Mouse (Mus musculus): ENCODE data around the gene Hoxc8. TPM values are rescaled to one million over a fixed set of nuclear protein-coding genes. Genes with fewer than 3 reads are reported as not detected.

Gene Hoxc8
- polyA plus RNA-seq, 2 experiments = 0.04 TPM

- ATAC-seq (ENCODE audit: insufficient read depth) (no peak), DNase-seq (ENCODE audit: low read depth in 3 of 3, low spot score in 3 of 3) (no peak)
- 5% methylated on average over 6 of the region's 6 CpGs for WGBS (ENCODE audit: insufficient replicate concordance)
- Histone ChIP-seq H3K27me3 (ENCODE audit: control insufficient read depth, insufficient read depth, low read length) (peaks cover 93% of the 10 kb centered on the region), H3K9ac (replicated peaks) (no peak overlapping the region), H3K27ac (no peak overlapping the region), H3K4me3 (ENCODE audit: insufficient read depth in 1 of 2, low read depth in 2 of 2, low read length in 2 of 2) (no peak overlapping the region), H3K9me3 (ENCODE audit: control insufficient read depth, low read length) (no peaks in the 10 kb centered on the region), H3K4me1 (replicated peaks; ENCODE audit: control insufficient read depth in 2 of 2, insufficient read depth in 2 of 2, low read length in 1 of 2) (no peaks in the 10 kb centered on the region), H3K36me3 (replicated peaks; ENCODE audit: control insufficient read depth, insufficient read depth, low read depth) (no peaks in the 10 kb centered on the region), H3K4me2 (ENCODE audit: low read depth) (no peak overlapping the region)
- no peak for TF ChIP-seq CTCF (IDR thresholded peaks at IDR 0.05; ENCODE audit: low read depth)
- no peak for TF ChIP-seq EP300 (IDR thresholded peaks at IDR 0.05; ENCODE audit: low read depth)
Measured at GRCm38 (mm10) chr15:102961728-102962127, 28.7 kb upstream of the Hoxc8 start.

GRCm38 (mm10) chr15:102962492-102962891 is 27.9 kb upstream of the Hoxc8 start:
- H3K27ac ChIP-seq = no peak overlapping the region
- H3K9ac ChIP-seq (replicated peaks) = no peak overlapping the region
- ATAC-seq (ENCODE audit: insufficient read depth) = no peak
- DNase-seq (ENCODE audit: low read depth in 3 of 3, low spot score in 3 of 3) = no peak
- no peaks in the 10 kb centered on the region for H3K9me3 ChIP-seq (ENCODE audit: control insufficient read depth, low read length)
- H3K4me3 ChIP-seq (ENCODE audit: insufficient read depth in 1 of 2, low read depth in 2 of 2, low read length in 2 of 2) = no peak overlapping the region
- 2% methylated on average over 13 of the region's 13 CpGs for WGBS (ENCODE audit: insufficient replicate concordance)
- TF ChIP-seq CTCF (IDR thresholded peaks at IDR 0.05; ENCODE audit: low read depth) (no peak), EP300 (IDR thresholded peaks at IDR 0.05; ENCODE audit: low read depth) (no peak)
- H3K36me3 ChIP-seq (replicated peaks; ENCODE audit: control insufficient read depth, insufficient read depth, low read depth) = no peaks in the 10 kb centered on the region
- no peak overlapping the region for H3K4me2 ChIP-seq (ENCODE audit: low read depth)
- H3K4me1 ChIP-seq (replicated peaks; ENCODE audit: control insufficient read depth in 2 of 2, insufficient read depth in 2 of 2, low read length in 1 of 2) = no peaks in the 10 kb centered on the region
- peaks cover 93% of the 10 kb centered on the region for H3K27me3 ChIP-seq (ENCODE audit: control insufficient read depth, insufficient read depth, low read length)

DNA sequence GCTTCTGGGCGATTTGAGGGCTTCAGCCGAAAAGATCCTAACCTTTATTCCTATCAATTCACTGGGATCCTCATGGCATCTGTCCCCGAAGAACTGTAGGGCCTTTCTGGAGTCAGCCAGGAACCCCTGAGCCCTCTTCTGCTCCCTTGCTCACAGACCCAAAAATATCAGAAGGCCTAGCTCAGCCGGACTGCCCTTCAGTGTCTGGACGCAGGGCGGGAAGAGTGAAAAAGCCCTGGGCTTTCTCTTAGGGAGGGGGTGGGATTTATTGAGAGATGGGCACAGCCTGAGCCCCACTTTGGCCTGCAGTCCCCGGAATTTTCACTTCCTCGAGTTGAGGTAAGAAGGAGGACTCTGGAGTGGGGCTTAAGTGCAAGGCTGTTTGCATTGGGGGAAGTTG is 27.1 kb upstream of the Hoxc8 start:
- TF ChIP-seq EP300 (IDR thresholded peaks at IDR 0.05; ENCODE audit: low read depth) (no peak), CTCF (IDR thresholded peaks at IDR 0.05; ENCODE audit: low read depth) (no peak)
- DNase-seq (ENCODE audit: low read depth in 3 of 3, low spot score in 3 of 3) = no peak

DNA sequence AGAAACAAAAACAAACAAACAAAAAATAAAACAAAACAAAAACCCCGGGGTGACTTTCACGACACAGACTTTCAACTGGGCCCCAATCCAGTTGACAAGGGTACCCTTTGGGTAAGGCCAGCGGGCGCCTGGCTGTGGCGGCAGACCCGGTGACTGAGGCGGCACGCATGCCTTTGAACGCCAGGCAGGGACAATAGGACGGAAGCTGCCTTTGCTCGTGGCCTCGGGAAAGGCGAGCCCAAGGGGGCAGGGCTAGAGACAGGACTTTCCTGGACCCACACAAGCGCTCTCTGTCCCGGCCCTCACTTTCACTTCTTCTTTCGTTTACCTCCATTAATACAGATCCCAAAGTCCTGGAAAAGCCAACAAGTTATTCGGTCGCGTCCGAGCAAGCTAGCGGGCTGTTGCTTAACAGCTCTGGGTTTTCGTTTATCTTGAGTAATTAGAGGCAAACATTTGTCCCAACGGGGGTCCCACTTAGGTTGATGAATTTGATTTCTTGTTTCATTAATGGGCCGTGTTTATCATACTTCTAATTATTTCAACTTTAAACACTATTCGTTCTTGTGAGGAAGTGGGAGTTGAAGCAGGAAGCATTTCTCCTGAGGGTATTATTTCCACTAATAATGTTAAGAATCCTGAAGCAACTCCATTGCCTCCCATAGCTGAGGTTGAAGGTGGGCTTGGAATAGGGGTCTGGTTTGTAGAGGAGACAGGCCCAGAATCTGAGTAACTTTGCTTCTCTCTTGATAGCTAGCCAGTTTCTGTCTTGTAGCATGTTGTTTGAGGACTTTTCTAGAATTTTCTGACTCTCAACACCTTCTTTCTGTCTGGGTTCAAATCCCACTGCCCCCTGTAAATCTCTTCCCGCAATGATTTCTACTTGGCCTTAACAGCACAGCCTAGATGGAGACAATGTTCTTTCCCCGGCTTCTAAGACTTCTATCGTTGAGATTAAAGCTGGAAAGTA is 26.5 kb upstream of the Hoxc8 start:
- no peaks in the 10 kb centered on the region for H3K9me3 ChIP-seq (ENCODE audit: control insufficient read depth, low read length)
- DNase-seq (ENCODE audit: low read depth in 3 of 3, low spot score in 3 of 3) = no peak
- H3K4me3 ChIP-seq (ENCODE audit: insufficient read depth in 1 of 2, low read depth in 2 of 2, low read length in 2 of 2) = no peak overlapping the region
- H3K27ac ChIP-seq = no peak overlapping the region
- no peak overlapping the region for H3K4me2 ChIP-seq (ENCODE audit: low read depth)
- WGBS (ENCODE audit: insufficient replicate concordance) = 1% methylated on average over 28 of the region's 28 CpGs
- H3K4me1 ChIP-seq (replicated peaks; ENCODE audit: control insufficient read depth in 2 of 2, insufficient read depth in 2 of 2, low read length in 1 of 2) = no peaks in the 10 kb centered on the region
- TF ChIP-seq CTCF (IDR thresholded peaks at IDR 0.05; ENCODE audit: low read depth) (no peak), EP300 (IDR thresholded peaks at IDR 0.05; ENCODE audit: low read depth) (no peak)
- H3K27me3 ChIP-seq (ENCODE audit: control insufficient read depth, insufficient read depth, low read length) = peaks cover 92% of the 10 kb centered on the region
- H3K36me3 ChIP-seq (replicated peaks; ENCODE audit: control insufficient read depth, insufficient read depth, low read depth) = no peaks in the 10 kb centered on the region
- H3K9ac ChIP-seq (replicated peaks) = no peak overlapping the region
- no peak for ATAC-seq (ENCODE audit: insufficient read depth)

More for the DNA sequence above, 27.1 kb upstream of the Hoxc8 start:
- 5% methylated on average over 8 of the region's 8 CpGs for WGBS (ENCODE audit: insufficient replicate concordance)
- no peak for ATAC-seq (ENCODE audit: insufficient read depth)
- H3K36me3 ChIP-seq (replicated peaks; ENCODE audit: control insufficient read depth, insufficient read depth, low read depth) = no peaks in the 10 kb centered on the region
- H3K4me3 ChIP-seq (ENCODE audit: insufficient read depth in 1 of 2, low read depth in 2 of 2, low read length in 2 of 2) = no peak overlapping the region
- H3K4me2 ChIP-seq (ENCODE audit: low read depth) = no peak overlapping the region
- H3K9ac ChIP-seq (replicated peaks) = no peak overlapping the region
- no peaks in the 10 kb centered on the region for H3K9me3 ChIP-seq (ENCODE audit: control insufficient read depth, low read length)
- H3K4me1 ChIP-seq (replicated peaks; ENCODE audit: control insufficient read depth in 2 of 2, insufficient read depth in 2 of 2, low read length in 1 of 2) = no peaks in the 10 kb centered on the region
- peaks cover 92% of the 10 kb centered on the region for H3K27me3 ChIP-seq (ENCODE audit: control insufficient read depth, insufficient read depth, low read length)
- no peak overlapping the region for H3K27ac ChIP-seq

GRCm38 (mm10) chr15:102965003-102965891 is 25.2 kb upstream of the Hoxc8 start:
- Histone ChIP-seq H3K9ac (replicated peaks) (no peak overlapping the region), H3K27me3 (ENCODE audit: control insufficient read depth, insufficient read depth, low read length) (peaks cover 96% of the 10 kb centered on the region), H3K27ac (no peak overlapping the region), H3K4me2 (ENCODE audit: low read depth) (no peak overlapping the region), H3K4me1 (replicated peaks; ENCODE audit: control insufficient read depth in 2 of 2, insufficient read depth in 2 of 2, low read length in 1 of 2) (no peaks in the 10 kb centered on the region), H3K4me3 (ENCODE audit: insufficient read depth in 1 of 2, low read depth in 2 of 2, low read length in 2 of 2) (no peak overlapping the region), H3K9me3 (ENCODE audit: control insufficient read depth, low read length) (no peaks in the 10 kb centered on the region), H3K36me3 (replicated peaks; ENCODE audit: control insufficient read depth, insufficient read depth, low read depth) (no peaks in the 10 kb centered on the region)
- WGBS (ENCODE audit: insufficient replicate concordance) = 4% methylated on average over 26 of the region's 26 CpGs
- TF ChIP-seq EP300 (IDR thresholded peaks at IDR 0.05; ENCODE audit: low read depth) = no peak
- TF ChIP-seq CTCF (IDR thresholded peaks at IDR 0.05; ENCODE audit: low read depth) = no peak
- ATAC-seq (ENCODE audit: insufficient read depth) = no peak
- no peak for DNase-seq (ENCODE audit: low read depth in 3 of 3, low spot score in 3 of 3)
